Mouse (Mus musculus) thymus, adult 2 months (tissue): Measurements from ENCODE around the gene Gpr61.

Experiments used
- CTCF ChIP-seq: fragments of 200-500 bp; IDR thresholded peaks from 2 replicates; pipeline ENCODE4 v1.5.1; 2012; ENCODE audit warnings: mild to moderate bottlenecking, control low read depth, low read length, moderate library complexity, borderline replicate concordance; ENCODE audit not compliant: control insufficient read depth, poor library complexity, insufficient read depth; ENCODE audit errors: extremely low read depth
- POLR2A ChIP-seq: fragments of 200-500 bp; IDR thresholded peaks from 2 replicates; pipeline ENCODE4 v1.6.1; 2012; ENCODE audit warnings: mild to moderate bottlenecking, low read length, control low read depth, moderate library complexity; ENCODE audit not compliant: control insufficient read depth, poor library complexity, insufficient read depth; ENCODE audit errors: extremely low read depth

- TF ChIP-seq POLR2A (no peak), CTCF (no peak)
Observed at GRCm38 (mm10) chr3:108178756-108179715, 24.4 kb upstream of the Gpr61 start.
